Mouse (Mus musculus): Measurements from ENCODE around the gene Pfn4.

GRCm38 (mm10) chr12:4780245-4780644, 11.4 kb downstream of the Pfn4 start:
- no peak for TF ChIP-seq CTCF (IDR thresholded peaks at IDR 0.05; ENCODE audit: control insufficient read depth, insufficient read depth, insufficient read length)
- TF ChIP-seq CEBPB (IDR thresholded peaks at IDR 0.05; ENCODE audit: low read depth): no peak

Data from C2C12 (cell line).